ENCODE assay signal across 25 mouse cellular contexts in genomic region chr8:114641809-114642208, GRCm38 (mm10).
DNase-seq lines count a peak whose midpoint lies in the region; ATAC-seq lines count a peak whose summit lies in the region.
"Had no signal": no experiment of that assay in that cellular context is flagged by ENCODE, and none has a peak within 500 bp of the region (broad histone marks: within the 10 kb centered on the region; RNA-seq: fewer than 3 reads in every experiment).

No protein-coding gene starts in this region.

- H3K36me3 ChIP-seq in limb, embryonic 12.5 days, result no peaks in the 10 kb centered on the region
- no peaks in the 10 kb centered on the region for H3K36me3 ChIP-seq in limb, embryonic 10.5 days
- H3K36me3 ChIP-seq in intestine, embryonic 14.5 days (ENCODE audit: control insufficient read depth, insufficient read depth, low read length), result no peaks in the 10 kb centered on the region
- H3K36me3 ChIP-seq in limb, embryonic 15.5 days, result no peaks in the 10 kb centered on the region
- no peaks in the 10 kb centered on the region for H3K36me3 ChIP-seq in heart, embryonic 12.5 days
- H3K36me3 ChIP-seq: heart, embryonic 10.5 days; hindbrain, embryonic 15.5 days; liver, embryonic 13.5 days had no signal

- 0 out of 2 replicates have a peak overlapping the region, but pooled peaks have one; percentile 2 for H3K4me2 ChIP-seq in limb, embryonic 12.5 days
- H3K4me2 ChIP-seq in intestine, embryonic 14.5 days (ENCODE audit: low read length), result peak overlapping the region; percentile 34; the same call in 1 of the 2 replicates
- H3K4me2 ChIP-seq in limb, embryonic 15.5 days, result peak overlapping the region; percentile 19; the same call in 1 of the 2 replicates
- no peak overlapping the region for H3K4me2 ChIP-seq in heart, embryonic 12.5 days
- H3K4me2 ChIP-seq: hindbrain, embryonic 15.5 days; liver, embryonic 13.5 days had no signal

- no peak overlapping the region for H3K27ac ChIP-seq in limb, embryonic 12.5 days
- H3K27ac ChIP-seq in limb, embryonic 10.5 days, result no peak overlapping the region
- no peak overlapping the region for H3K27ac ChIP-seq in intestine, embryonic 14.5 days (ENCODE audit: low read depth)
- no peak overlapping the region for H3K27ac ChIP-seq in limb, embryonic 15.5 days
- no peak overlapping the region for H3K27ac ChIP-seq in heart, embryonic 12.5 days (ENCODE audit: poor library complexity, severe bottlenecking)
- H3K27ac ChIP-seq: heart, embryonic 10.5 days; hindbrain, embryonic 15.5 days; kidney, postnatal 0 days; left cerebral cortex, adult 2 months; liver, embryonic 13.5 days had no signal

- 54% methylated on average over 9 of the region's 9 CpGs for WGBS in limb, embryonic 12.5 days
- 84% methylated on average over 9 of the region's 9 CpGs for WGBS in limb, embryonic 10.5 days
- 35% methylated on average over 9 of the region's 9 CpGs for WGBS in intestine, embryonic 14.5 days
- 35% methylated on average over 9 of the region's 9 CpGs for WGBS in limb, embryonic 15.5 days
- 70% methylated on average over 9 of the region's 9 CpGs for WGBS in heart, embryonic 12.5 days

- H3K9me3 ChIP-seq in limb, embryonic 12.5 days, result no peaks in the 10 kb centered on the region
- H3K9me3 ChIP-seq in limb, embryonic 10.5 days (replicated peaks), result no peaks in the 10 kb centered on the region
- H3K9me3 ChIP-seq in intestine, embryonic 14.5 days (ENCODE audit: control insufficient read depth, low read length), result no peaks in the 10 kb centered on the region
- no peaks in the 10 kb centered on the region for H3K9me3 ChIP-seq in limb, embryonic 15.5 days
- H3K9me3 ChIP-seq in heart, embryonic 12.5 days (replicated peaks), result no peaks in the 10 kb centered on the region
- H3K9me3 ChIP-seq: heart, embryonic 10.5 days; hindbrain, embryonic 15.5 days; liver, embryonic 13.5 days had no signal

- peaks cover 29% of the 10 kb centered on the region for H3K27me3 ChIP-seq in limb, embryonic 12.5 days
- H3K27me3 ChIP-seq in limb, embryonic 10.5 days (ENCODE audit: low read depth, poor library complexity, severe bottlenecking), result no peaks in the 10 kb centered on the region
- H3K27me3 ChIP-seq in intestine, embryonic 14.5 days (replicated peaks; ENCODE audit: control insufficient read depth, insufficient read depth, low read length), result no peaks in the 10 kb centered on the region
- H3K27me3 ChIP-seq in limb, embryonic 15.5 days, result peaks cover 17% of the 10 kb centered on the region
- no peaks in the 10 kb centered on the region for H3K27me3 ChIP-seq in heart, embryonic 12.5 days (replicated peaks)
- H3K27me3 ChIP-seq: hindbrain, embryonic 15.5 days; liver, embryonic 13.5 days; Patski had no signal

- no peak overlapping the region for H3K9ac ChIP-seq in limb, embryonic 12.5 days (replicated peaks)
- H3K9ac ChIP-seq in intestine, embryonic 14.5 days (ENCODE audit: low read length), result no peak overlapping the region
- H3K9ac ChIP-seq in limb, embryonic 15.5 days, result no peak overlapping the region
- H3K9ac ChIP-seq in heart, embryonic 12.5 days, result no peak overlapping the region
- H3K9ac ChIP-seq: hindbrain, embryonic 15.5 days; liver, embryonic 13.5 days had no signal

- peaks cover 17% of the 10 kb centered on the region for H3K4me1 ChIP-seq in limb, embryonic 12.5 days (replicated peaks)
- H3K4me1 ChIP-seq in limb, embryonic 10.5 days, result peaks cover 33% of the 10 kb centered on the region
- H3K4me1 ChIP-seq in intestine, embryonic 14.5 days (replicated peaks; ENCODE audit: control insufficient read depth, insufficient read depth, low read length), result peaks cover 10% of the 10 kb centered on the region; the same call in 1 of the 2 replicates
- H3K4me1 ChIP-seq in limb, embryonic 15.5 days, result peaks cover 11% of the 10 kb centered on the region
- H3K4me1 ChIP-seq in heart, embryonic 12.5 days (replicated peaks), result no peaks in the 10 kb centered on the region
- H3K4me1 ChIP-seq: heart, embryonic 10.5 days; hindbrain, embryonic 15.5 days; liver, embryonic 13.5 days had no signal

- no peak overlapping the region for H3K4me3 ChIP-seq in limb, embryonic 12.5 days (replicated peaks)
- H3K4me3 ChIP-seq in limb, embryonic 10.5 days, result no peak overlapping the region
- no peak overlapping the region for H3K4me3 ChIP-seq in intestine, embryonic 14.5 days (ENCODE audit: low read depth, low read length)
- no peak overlapping the region for H3K4me3 ChIP-seq in limb, embryonic 15.5 days
- H3K4me3 ChIP-seq in heart, embryonic 12.5 days, result no peak overlapping the region
- H3K4me3 ChIP-seq: erythroblast, embryonic 14.5 days; heart, embryonic 10.5 days; hindbrain, embryonic 15.5 days; left cerebral cortex, adult 2 months; liver, embryonic 13.5 days had no signal

- ATAC-seq in limb, embryonic 12.5 days (ENCODE audit: insufficient number of reproducible peaks, insufficient read depth, low FRiP score, low TSS enrichment, low read depth), result no peak
- ATAC-seq in intestine, embryonic 14.5 days (replicated peaks; ENCODE audit: low FRiP score, low TSS enrichment, low read depth), result no peak
- ATAC-seq in limb, embryonic 15.5 days (ENCODE audit: insufficient number of reproducible peaks, low FRiP score, low TSS enrichment, low read depth), result no peak; the same call in 1 of the 2 replicates
- no peak for ATAC-seq in heart, embryonic 12.5 days (ENCODE audit: insufficient number of reproducible peaks, low FRiP score)
- ATAC-seq: CD4-positive, CD25-positive, alpha-beta regulatory T cell, adult 4 months; forebrain, embryonic 14.5 days; Patski had no signal

- no peak for DNase-seq in limb, embryonic 10.5 days (ENCODE audit: low spot score)
- DNase-seq in MN1 (ENCODE audit: low spot score), result peak; percentile 2
- no peak for DNase-seq in intestine, embryonic 14.5 days (ENCODE audit: low spot score)
- DNase-seq in kidney, adult 9 months, result no peak
- no peak for DNase-seq in right cerebral cortex, adult 2 months (ENCODE audit: low spot score in 2 of 2)
- DNase-seq: adrenal gland, postnatal 36 days; cerebellum, adult 11 months; cerebellum, postnatal 10 days; kidney, adult 18-20 months; liver, embryonic 13.5 days; lung, adult 2 months; lung, postnatal 36 days; right cerebral cortex, adult 18-20 months; thymus, postnatal 14 days had no signal
